Mouse (Mus musculus): ENCODE results near the gene Spata32. TPM values are rescaled to one million over a fixed set of nuclear protein-coding genes. Genes with fewer than 3 reads are reported as not detected.

Spata32 gene
- polyA plus RNA-seq, 1 experiment from 2014 or later, result not detected

DNA sequence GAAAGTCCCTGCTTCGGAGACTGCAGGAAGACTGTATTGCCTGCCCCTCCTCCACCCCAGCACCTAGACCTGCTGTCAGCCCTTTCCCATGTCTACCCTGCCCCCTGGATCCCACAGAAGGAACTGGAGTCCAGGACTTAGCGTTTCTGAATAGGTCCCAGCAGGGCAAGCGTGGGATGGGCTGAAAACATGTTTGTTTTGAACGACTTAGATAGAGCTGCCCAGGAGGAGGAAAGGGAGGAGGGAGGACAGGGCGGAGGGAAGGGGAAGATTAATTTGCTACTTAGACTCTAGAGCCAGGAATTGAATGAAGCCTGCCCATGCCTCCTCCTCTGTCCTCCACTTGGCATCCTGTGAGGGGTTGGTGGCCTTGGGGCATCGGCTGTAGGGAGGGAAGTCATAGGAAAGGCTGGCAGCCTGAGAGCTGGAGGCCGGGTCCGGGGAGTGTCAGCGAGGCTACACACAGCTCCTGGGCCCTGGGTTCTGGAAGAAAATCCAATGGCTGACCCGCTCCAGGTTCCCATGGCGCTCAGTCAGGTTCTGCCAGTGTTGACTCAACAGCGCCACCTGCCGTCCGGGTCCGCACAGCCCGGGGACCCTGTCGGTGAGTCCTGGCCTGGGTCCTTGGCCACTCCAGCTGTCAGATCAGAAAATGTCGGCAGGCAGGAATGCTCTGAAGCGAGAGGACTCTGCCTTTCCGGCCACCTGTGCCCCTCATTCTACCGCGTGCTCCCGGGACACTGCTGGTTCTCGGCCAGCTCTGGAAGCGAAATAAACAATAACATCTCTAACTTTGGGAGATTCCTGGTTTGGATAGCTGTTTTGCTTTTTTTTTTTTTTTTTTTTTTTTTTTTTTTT lies 59.4 kb downstream of the Spata32 start:
- CTCF ChIA-PET, result interaction anchor here (0.7 to 3.6 kb wide), 19 partner anchors 10 to 177 kb away, joined by 3 to 42 read pairs (median 6); partner anchors contain the start of genes Acbd4, Hexim1, Hexim2 and Plcd3
- peak; percentile 80 for TF ChIP-seq CTCF (IDR thresholded peaks at IDR 0.05)
- ATAC-seq (peak; percentile 94), DNase-seq (ENCODE audit: low read depth, low spot score) (no peak)
- POLR2A ChIA-PET, result interaction anchor here (0.6 to 3.4 kb wide), 11 partner anchors 14 to 236 kb away, joined by 3 to 49 read pairs (median 4); partner anchors contain the start of genes Acbd4, Hexim1 and Plcd3
- in situ Hi-C loops (cut with MboI; ENCODE audit: low pct_unique_long_range_greater_than_20kb), result loop anchor here (5.0 to 10.0 kb wide), 2 partner anchors 37 to 54 kb away; partner anchors contain the start of genes Acbd4 and Plcd3
- no peaks in the 10 kb centered on the region for H3K27me3 ChIP-seq

Other genes starting within 250 kb of the Spata32 start
- gene Nmt1, start 190.2 kb downstream of the Spata32 start, polyA plus RNA-seq (2021), result 87.5 TPM
- gene Dcakd, start 190.1 kb downstream of the Spata32 start, polyA plus RNA-seq (2021), result 60.6 TPM
- gene Plcd3, start 116.8 kb downstream of the Spata32 start, polyA plus RNA-seq (2021), result 56.1 TPM
- gene Acbd4, start 116.8 kb downstream of the Spata32 start, polyA plus RNA-seq (2021), result 100 TPM
- gene Hexim1, start 102.2 kb downstream of the Spata32 start, polyA plus RNA-seq (2021), result 47.5 TPM
- 20.6 TPM for gene Hexim2, start 86.0 kb downstream of the Spata32 start, polyA plus RNA-seq (2021)
- 22.4 TPM for gene Fmnl1, start 47.3 kb downstream of the Spata32 start, polyA plus RNA-seq (2021)
- 0.17 TPM for gene 1700023F06Rik, start 9.9 kb downstream of the Spata32 start, polyA plus RNA-seq (2021)
- 16.8 TPM for gene Map3k14, start 49.0 kb upstream of the Spata32 start, polyA plus RNA-seq (2021)
- gene Arhgap27, start 145.3 kb upstream of the Spata32 start, polyA plus RNA-seq (2021), result 11.9 TPM
- 33.5 TPM for gene Plekhm1, start 194.3 kb upstream of the Spata32 start, polyA plus RNA-seq (2021)